Mouse (Mus musculus) thymus, adult 2 months (tissue): ENCODE data around the gene Otop2. TPM values are rescaled to one million over a fixed set of nuclear protein-coding genes. Genes with fewer than 3 reads are reported as not detected.

ENCODE experiments used
- DNase-seq: peaks from one replicate; pipeline ENCODE4 v3.0.0; 2021
- H3K27ac ChIP-seq: fragments of 200-500 bp; 2 replicates; pipeline ENCODE4 v1.5.1; 2012; ENCODE audit warnings: low read length, control low read depth; ENCODE audit not compliant: control insufficient read depth, insufficient read depth
- H3K27me3 ChIP-seq: fragments of 200-500 bp; 2 replicates; pipeline ENCODE4 v1.6.1; 2012; ENCODE audit warnings: mild to moderate bottlenecking, low read length, moderate library complexity, mixed read lengths; ENCODE audit not compliant: control insufficient read depth, insufficient read depth
- H3K36me3 ChIP-seq: fragments of 200-500 bp; 2 replicates; pipeline ENCODE4 v1.6.1; 2012; ENCODE audit warnings: mild to moderate bottlenecking, low read length, moderate library complexity; ENCODE audit not compliant: control insufficient read depth, insufficient read depth
- H3K4me1 ChIP-seq: fragments of 200-500 bp; replicated peaks from 2 replicates; pipeline ENCODE4 v1.6.1; 2012; ENCODE audit warnings: low read length; ENCODE audit not compliant: control insufficient read depth, insufficient read depth
- H3K4me3 ChIP-seq: fragments of 200-500 bp; 2 replicates; pipeline ENCODE4 v1.5.1; 2012; ENCODE audit warnings: mild to moderate bottlenecking, low read length, control low read depth, moderate library complexity; ENCODE audit not compliant: control insufficient read depth, insufficient read depth
- CTCF ChIP-seq: fragments of 200-500 bp; IDR thresholded peaks from 2 replicates; pipeline ENCODE4 v1.5.1; 2012; ENCODE audit warnings: mild to moderate bottlenecking, control low read depth, low read length, moderate library complexity, borderline replicate concordance; ENCODE audit not compliant: control insufficient read depth, poor library complexity, insufficient read depth; ENCODE audit errors: extremely low read depth
- POLR2A ChIP-seq: fragments of 200-500 bp; IDR thresholded peaks from 2 replicates; pipeline ENCODE4 v1.6.1; 2012; ENCODE audit warnings: mild to moderate bottlenecking, low read length, control low read depth, moderate library complexity; ENCODE audit not compliant: control insufficient read depth, poor library complexity, insufficient read depth; ENCODE audit errors: extremely low read depth
- WGBS: fragments of 180-500 bp; shearing (Covaris S2); methylation state at CpG from one replicate; pipeline ENCODE4 v1.1.7; 2018; 5-methylcytosine and 5-hydroxymethylcytosine counted together
- polyA plus RNA-seq: library from polyadenylated mRNA; depleted of rRNA; stranded (reverse); fragments of >200 nt; gene quantifications from 2 replicates; pipeline ENCODE4 v1.2.3, GENCODE M21; 2012

The Otop2 gene
- polyA plus RNA-seq, 1 experiment: 0.32 TPM

DNA sequence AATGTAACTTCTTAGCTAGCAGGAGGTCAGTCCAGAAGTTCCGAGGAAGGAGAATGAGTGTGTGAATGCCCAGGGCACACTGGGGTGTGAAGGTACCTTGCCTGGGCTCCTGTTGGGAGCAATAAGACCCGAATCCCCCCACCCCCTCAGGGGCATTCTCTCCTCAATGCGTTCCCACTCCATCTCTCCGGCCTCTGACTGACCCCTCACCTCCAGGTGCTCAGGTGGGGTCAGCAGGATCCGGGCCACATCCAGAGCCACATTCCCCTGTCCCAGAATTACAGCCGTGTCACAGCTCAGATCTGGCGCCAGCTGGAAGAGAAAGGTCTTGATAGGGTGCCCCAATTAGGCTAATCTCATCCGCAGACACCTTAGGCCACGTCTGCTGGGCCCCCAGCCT, 35.9 kb upstream of the Otop2 start:
- no peak overlapping the region for H3K4me3 ChIP-seq
- peaks cover 18% of the 10 kb centered on the region for H3K4me1 ChIP-seq
- DNase-seq: no peak
- H3K36me3 ChIP-seq: 0 out of 2 replicates have a peak, but pooled peaks cover 7% of the 10 kb centered on the region
- 92% methylated on average over 9 of the region's 9 CpGs for WGBS
- TF ChIP-seq POLR2A (no peak), CTCF (no peak)
- H3K27me3 ChIP-seq: peaks cover 5% of the 10 kb centered on the region
- H3K27ac ChIP-seq: no peak overlapping the region

DNA sequence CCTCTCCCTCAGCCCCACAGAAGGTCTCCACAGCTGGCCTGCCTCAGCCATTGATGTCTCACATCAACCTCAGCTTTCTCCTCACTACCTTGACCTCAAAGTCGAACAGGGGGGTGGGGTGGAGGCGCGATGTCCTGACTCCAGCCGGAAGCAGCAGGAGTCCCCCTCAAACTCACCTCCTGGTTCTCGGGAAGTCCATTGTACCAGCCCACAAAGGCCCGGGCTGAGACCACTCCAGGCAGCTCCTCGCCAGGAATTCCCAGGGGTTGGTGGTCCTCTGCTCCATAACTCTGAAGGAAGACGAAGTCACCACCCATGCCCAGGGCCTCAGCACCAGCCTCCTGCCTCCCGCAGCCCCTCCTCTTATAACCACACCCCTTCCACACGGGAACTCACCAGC, 35.5 kb upstream of the Otop2 start:
- no peak for TF ChIP-seq POLR2A
- no peak for TF ChIP-seq CTCF
- H3K4me1 ChIP-seq: peaks cover 16% of the 10 kb centered on the region
- no peak for DNase-seq
- H3K27ac ChIP-seq: no peak overlapping the region
- H3K4me3 ChIP-seq: no peak overlapping the region
- H3K27me3 ChIP-seq: peaks cover 3% of the 10 kb centered on the region; the same call in 1 of the 2 replicates
- H3K36me3 ChIP-seq: 0 out of 2 replicates have a peak, but pooled peaks cover 7% of the 10 kb centered on the region
- WGBS: 93% methylated on average over 10 of the region's 10 CpGs

DNA sequence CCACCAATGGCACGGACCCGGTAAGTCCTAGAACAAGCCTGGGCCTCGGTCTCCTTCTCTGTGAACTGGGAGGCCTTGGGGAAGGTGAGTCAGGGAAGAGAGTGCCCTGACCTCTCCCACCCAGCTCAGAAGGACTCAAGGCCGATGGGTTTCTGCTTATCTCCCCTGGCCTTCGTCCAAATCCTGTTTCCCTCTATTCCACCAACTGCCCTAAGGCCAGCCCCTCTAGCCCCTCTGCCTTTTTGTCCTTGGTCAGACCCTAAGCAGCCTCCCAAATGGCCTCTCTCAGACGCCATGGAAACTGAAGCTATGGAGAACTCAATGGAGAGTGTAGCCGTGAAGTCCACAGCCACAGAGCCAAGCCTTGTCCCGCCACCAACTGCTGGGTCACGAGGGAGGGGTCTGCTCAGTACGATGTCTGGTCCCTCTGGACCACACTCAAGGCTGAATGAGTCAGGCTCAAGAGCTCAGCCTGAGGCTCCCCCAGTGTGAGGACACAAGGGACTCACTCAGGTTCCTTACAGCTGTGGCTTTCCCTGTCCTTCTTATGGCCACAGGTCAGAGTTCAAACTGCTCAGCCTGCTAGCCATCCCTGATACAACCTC, 34.0 kb upstream of the Otop2 start:
- TF ChIP-seq CTCF: no peak
- 0 out of 2 replicates have a peak, but pooled peaks cover 7% of the 10 kb centered on the region for H3K36me3 ChIP-seq
- 97% methylated on average over 10 of the region's 10 CpGs for WGBS
- H3K27ac ChIP-seq: no peak overlapping the region
- no peaks in the 10 kb centered on the region for H3K27me3 ChIP-seq
- no peak overlapping the region for H3K4me3 ChIP-seq
- peaks cover 13% of the 10 kb centered on the region for H3K4me1 ChIP-seq
- no peak for DNase-seq

DNA sequence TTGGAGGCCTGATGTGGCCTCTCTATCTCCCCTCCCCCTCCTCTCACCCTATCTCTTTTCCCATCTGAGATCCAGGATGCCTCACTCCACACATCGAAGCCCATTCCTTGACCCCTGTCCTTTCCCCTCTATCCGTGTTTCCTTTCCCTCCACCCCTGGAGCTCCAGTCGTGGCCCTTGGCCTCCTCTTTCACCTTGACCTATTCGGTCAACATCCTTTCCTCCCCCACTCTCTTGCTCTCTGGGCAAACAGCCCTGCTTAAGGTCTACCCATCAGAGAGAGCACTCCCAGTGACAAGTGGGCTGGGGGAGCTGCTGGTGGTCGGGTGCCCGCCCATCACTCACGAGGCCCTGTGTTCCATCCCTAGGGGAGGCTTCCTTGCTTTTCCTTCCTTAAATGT, 33.2 kb upstream of the Otop2 start:
- H3K4me3 ChIP-seq: no peak overlapping the region
- no peak for TF ChIP-seq CTCF
- TF ChIP-seq POLR2A: no peak
- no peaks in the 10 kb centered on the region for H3K36me3 ChIP-seq
- no peaks in the 10 kb centered on the region for H3K27me3 ChIP-seq
- WGBS: 92% methylated on average over 7 of the region's 7 CpGs
- no peak for DNase-seq
- no peak overlapping the region for H3K27ac ChIP-seq
- peaks cover 13% of the 10 kb centered on the region for H3K4me1 ChIP-seq

DNA sequence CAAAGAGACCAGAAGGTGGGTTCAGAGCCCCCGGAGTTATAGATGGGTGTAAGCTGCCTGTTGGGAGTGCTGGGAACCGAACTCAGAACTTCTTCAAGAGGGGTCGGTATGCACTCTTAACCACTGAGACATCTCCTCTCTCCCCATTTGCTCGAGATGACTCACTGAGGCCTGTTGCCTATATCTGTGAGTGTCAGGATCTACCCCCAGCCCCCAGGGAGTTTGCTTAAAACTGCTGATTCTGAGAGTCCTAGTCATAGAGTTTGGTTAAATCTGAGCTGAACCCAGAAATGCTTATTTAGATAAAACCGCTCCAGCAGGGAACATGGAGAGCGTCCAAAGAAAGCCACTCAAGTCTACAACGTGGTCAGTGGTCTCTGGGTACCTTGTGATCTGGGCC, 32.8 kb upstream of the Otop2 start:
- H3K4me3 ChIP-seq: no peak overlapping the region
- no peak for DNase-seq
- no peaks in the 10 kb centered on the region for H3K36me3 ChIP-seq
- H3K4me1 ChIP-seq: peaks cover 13% of the 10 kb centered on the region
- no peaks in the 10 kb centered on the region for H3K27me3 ChIP-seq
- WGBS: 94% methylated on average over 7 of the region's 7 CpGs
- TF ChIP-seq CTCF (no peak), POLR2A (no peak)
- no peak overlapping the region for H3K27ac ChIP-seq

DNA sequence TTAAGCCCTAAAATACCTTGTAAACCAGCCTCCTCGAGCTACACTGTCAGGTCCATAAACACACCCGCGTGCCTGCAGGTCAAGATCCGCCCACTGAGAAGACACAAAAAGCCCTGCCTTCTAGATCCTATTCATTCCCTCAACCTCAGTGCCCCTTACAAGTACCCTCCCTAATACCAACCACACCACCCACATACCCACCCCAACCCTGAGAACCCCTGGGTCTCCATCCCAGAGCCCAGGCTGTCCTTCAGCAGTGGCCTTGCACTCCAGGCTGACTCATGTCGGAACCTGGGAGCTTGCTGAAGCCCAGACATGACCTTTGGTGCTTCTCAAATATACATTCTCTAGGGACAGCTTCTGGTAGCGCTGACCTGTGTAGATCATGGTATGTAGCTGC, 32.2 kb upstream of the Otop2 start:
- no peak for DNase-seq
- no peaks in the 10 kb centered on the region for H3K36me3 ChIP-seq
- H3K4me3 ChIP-seq: no peak overlapping the region
- no peaks in the 10 kb centered on the region for H3K27me3 ChIP-seq
- peaks cover 13% of the 10 kb centered on the region for H3K4me1 ChIP-seq
- TF ChIP-seq CTCF: no peak
- no peak for TF ChIP-seq POLR2A
- 95% methylated on average over 6 of the region's 6 CpGs for WGBS
- H3K27ac ChIP-seq: no peak overlapping the region

DNA sequence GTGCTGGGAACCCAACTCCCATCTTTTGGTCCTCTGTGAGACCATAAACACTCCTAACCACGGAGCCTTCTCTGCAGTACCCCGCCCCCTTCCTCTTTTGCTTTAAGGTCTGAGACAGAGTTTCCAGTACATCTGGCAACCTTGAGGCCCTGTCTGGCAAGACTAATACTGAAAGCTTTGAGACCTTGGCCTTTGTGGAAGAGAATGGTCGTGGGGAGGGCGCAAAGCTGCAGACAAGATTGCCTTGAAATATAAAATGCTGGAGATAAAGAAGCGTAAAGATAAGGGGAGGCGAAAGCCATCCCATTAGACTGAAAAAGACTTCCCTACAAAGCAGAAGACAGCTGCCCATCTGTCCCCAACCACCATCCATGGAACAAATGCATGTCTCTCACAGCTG, 31.5 kb upstream of the Otop2 start:
- peaks cover 13% of the 10 kb centered on the region for H3K4me1 ChIP-seq
- no peaks in the 10 kb centered on the region for H3K36me3 ChIP-seq
- no peak for DNase-seq
- no peak overlapping the region for H3K4me3 ChIP-seq
- WGBS: 60% methylated on average over 6 of the region's 6 CpGs
- no peak for TF ChIP-seq POLR2A
- no peak for TF ChIP-seq CTCF
- no peak overlapping the region for H3K27ac ChIP-seq
- H3K27me3 ChIP-seq: no peaks in the 10 kb centered on the region
